Mouse (Mus musculus): ENCODE measurements around the gene Tmem236.

Gene Tmem236

GRCm38 (mm10) chr2:14249839-14250564, 75.7 kb downstream of the Tmem236 start:
- DNase-seq (ENCODE audit: low read depth, low spot score): no peak

- DNase-seq (ENCODE audit: low read depth, low spot score): no peak
These were observed 77.6 kb downstream of the Tmem236 start for GRCm38 (mm10) chr2:14251938-14252337.

- DNase-seq (ENCODE audit: low read depth, low spot score): no peak
These were observed 84.1 kb downstream of the Tmem236 start for GRCm38 (mm10) chr2:14258345-14258850.

GRCm38 (mm10) chr2:14262090-14262489, 87.8 kb downstream of the Tmem236 start:
- DNase-seq (ENCODE audit: low read depth, low spot score): no peak

GRCm38 (mm10) chr2:14269160-14269559, 94.8 kb downstream of the Tmem236 start:
- no peak for DNase-seq (ENCODE audit: low read depth, low spot score)

Data from ZHBTc4 (cell line).